Mouse (Mus musculus) midbrain, embryonic 11.5 days (tissue): ENCODE data around the gene Gm10912. TPM values are rescaled to one million over a fixed set of nuclear protein-coding genes. Genes with fewer than 3 reads are reported as not detected.
"Not testable (repeated sequence)": the region's sequence is repeated elsewhere in the genome, so short reads cannot be mapped to it uniquely, and the experiment has no call there.

Source experiments
- ATAC-seq: fragments of 200-750 bp; cut with Nextera tagmentation; 2 replicates; pipeline ENCODE4 v1.8.0; 2017; ENCODE audit warnings: moderate TSS enrichment, moderate library complexity; ENCODE audit not compliant: low FRiP score
- DNase-seq: peaks from one replicate; pipeline ENCODE4 v3.0.0; 2015; ENCODE audit warnings: low spot score; ENCODE audit errors: missing footprints
- H3K27ac ChIP-seq: fragments of 300-500 bp; sonication (generic); 2 replicates; pipeline ENCODE4 v1.5.1; 2014; ENCODE audit warnings: low read depth, low read length
- H3K27me3 ChIP-seq: fragments of 300-500 bp; sonication (generic); 2 replicates; pipeline ENCODE4 v1.6.1; 2014; ENCODE audit warnings: mild to moderate bottlenecking, low read length, moderate library complexity, mixed read lengths; ENCODE audit not compliant: control insufficient read depth, insufficient read depth
- H3K36me3 ChIP-seq: fragments of 300-500 bp; sonication (generic); 2 replicates; pipeline ENCODE4 v1.6.1; 2014; ENCODE audit warnings: mild to moderate bottlenecking, low read length, moderate library complexity, mixed read lengths; ENCODE audit not compliant: control insufficient read depth, insufficient read depth
- H3K4me1 ChIP-seq: fragments of 300-500 bp; sonication (generic); 2 replicates; pipeline ENCODE4 v1.6.1; 2014; ENCODE audit warnings: low read length; ENCODE audit not compliant: control insufficient read depth, insufficient read depth
- H3K4me2 ChIP-seq: fragments of 300-500 bp; sonication (generic); 2 replicates; pipeline ENCODE4 v1.6.1; 2014; ENCODE audit warnings: mild to moderate bottlenecking, moderate library complexity
- H3K4me3 ChIP-seq: fragments of 300-500 bp; sonication (generic); 2 replicates; pipeline ENCODE4 v1.5.1; 2014; ENCODE audit warnings: low read depth, low read length
- H3K9ac ChIP-seq: fragments of 300-500 bp; sonication (generic); 2 replicates; pipeline ENCODE4 v1.6.1; 2014; ENCODE audit warnings: low read length
- H3K9me3 ChIP-seq: fragments of 300-500 bp; sonication (generic); 2 replicates; pipeline ENCODE4 v1.6.1; 2016; ENCODE audit warnings: low read length; ENCODE audit not compliant: control insufficient read depth
- WGBS: fragments of 180-500 bp; shearing (Covaris S2); extraction: QIAGEN DNeasy Blood & Tissue Kit; methylation state at CpG from one replicate; pipeline ENCODE4 v1.1.7; 2014; 5-methylcytosine and 5-hydroxymethylcytosine counted together
- polyA plus RNA-seq: library from polyadenylated mRNA; unstranded; fragments of >200 nt; fragmentation: Nextera tagmentation; extraction: Ambion mirVana; gene quantifications from 2 replicates; pipeline ENCODE4 v1.2.1, GENCODE M21; 2014

Gene Gm10912
- polyA plus RNA-seq, result not detected in 2 replicates

GRCm38 (mm10) chr2:104065526-104065925 lies at the start of gene Gm10912:
Gm10912 (plus strand) TSS chr2:104065826.
- not testable (repeated sequence) for H3K4me3 ChIP-seq
- 91% methylated on average over 5 of the region's 6 CpGs for WGBS
- DNase-seq, result peak; percentile 44

GRCm38 (mm10) chr2:104023096-104023495 lies 42.5 kb upstream of the Gm10912 start:
- no peak overlapping the region for H3K4me3 ChIP-seq
- no peaks in the 10 kb centered on the region for H3K36me3 ChIP-seq
- no peak overlapping the region for H3K9ac ChIP-seq
- H3K4me2 ChIP-seq, result no peak overlapping the region
- no peak overlapping the region for H3K27ac ChIP-seq
- DNase-seq (peak; percentile 4), ATAC-seq (no peak)
- H3K9me3 ChIP-seq, result no peaks in the 10 kb centered on the region
- H3K4me1 ChIP-seq, result no peaks in the 10 kb centered on the region
- WGBS, result 81% methylated on average over 7 of the region's 7 CpGs
- no peaks in the 10 kb centered on the region for H3K27me3 ChIP-seq

More at GRCm38 (mm10) chr2:104065526-104065925, at the start of gene Gm10912:
- not testable (repeated sequence) for H3K4me2 ChIP-seq, ATAC-seq, H3K9ac ChIP-seq, H3K36me3 ChIP-seq, H3K27ac ChIP-seq, H3K9me3 ChIP-seq, H3K4me1 ChIP-seq, H3K27me3 ChIP-seq

- Histone ChIP-seq H3K27me3 (no peaks in the 10 kb centered on the region), H3K4me2 (no peak overlapping the region), H3K4me1 (peaks cover 11% of the 10 kb centered on the region), H3K4me3 (no peak overlapping the region), H3K27ac (no peak overlapping the region), H3K36me3 (no peaks in the 10 kb centered on the region), H3K9me3 (no peaks in the 10 kb centered on the region), H3K9ac (no peak overlapping the region)
- 90% methylated on average over 4 of the region's 4 CpGs for WGBS
- ATAC-seq, result no peak
- peak; percentile 54 for DNase-seq
These were observed 41.0 kb upstream of the Gm10912 start for GRCm38 (mm10) chr2:104024656-104025055.

GRCm38 (mm10) chr2:104027458-104028138 lies 38.0 kb upstream of the Gm10912 start, which contains the start of gene Fbxo3:
Fbxo3 (plus strand) TSS chr2:104027721.
- Histone ChIP-seq H3K4me2 (peak within 1 kb of the TSS; percentile 58), H3K4me3 (peak within 1 kb of the TSS; percentile 94), H3K4me1 (peaks cover 11% of the 10 kb centered on the region), H3K36me3 (no peaks in the 10 kb centered on the region), H3K27ac (peak within 1 kb of the TSS; percentile 20; the same call in 1 of the 2 replicates), H3K9me3 (no peaks in the 10 kb centered on the region), H3K27me3 (no peaks in the 10 kb centered on the region), H3K9ac (peak within 1 kb of the TSS; percentile 97)
- DNase-seq (peak; percentile 97), ATAC-seq (peak; percentile 99)
- WGBS, result 1% methylated on average over 44 of the region's 44 CpGs

- Histone ChIP-seq H3K27me3 (no peaks in the 10 kb centered on the region), H3K4me3 (peak within 1 kb of the TSS; percentile 94), H3K27ac (peak within 1 kb of the TSS; percentile 20; the same call in 1 of the 2 replicates), H3K9ac (peak within 1 kb of the TSS; percentile 97), H3K4me1 (peaks cover 11% of the 10 kb centered on the region), H3K36me3 (no peaks in the 10 kb centered on the region), H3K9me3 (no peaks in the 10 kb centered on the region), H3K4me2 (peak within 1 kb of the TSS; percentile 58)
- WGBS, result 2% methylated on average over 32 of the region's 32 CpGs
- ATAC-seq, result no peak; the same call in 1 of the 2 replicates
- DNase-seq, result peak; percentile 87
These were observed 37.4 kb upstream of the Gm10912 start, which contains the start of gene 4931422A03Rik for GRCm38 (mm10) chr2:104028139-104028723. 4931422A03Rik (minus strand) TSS chr2:104028361.

GRCm38 (mm10) chr2:104029074-104029473 lies 36.6 kb upstream of the Gm10912 start:
- no peak for ATAC-seq
- H3K27ac ChIP-seq, result no peak overlapping the region
- DNase-seq, result peak; percentile 62
- 86% methylated on average over 2 of the region's 2 CpGs for WGBS
- H3K4me2 ChIP-seq, result peak overlapping the region; percentile 58
- peaks cover 11% of the 10 kb centered on the region for H3K4me1 ChIP-seq
- peak overlapping the region; percentile 94; the same call in 1 of the 2 replicates for H3K4me3 ChIP-seq
- H3K36me3 ChIP-seq, result no peaks in the 10 kb centered on the region
- no peak overlapping the region for H3K9ac ChIP-seq
- H3K9me3 ChIP-seq, result no peaks in the 10 kb centered on the region
- no peaks in the 10 kb centered on the region for H3K27me3 ChIP-seq

GRCm38 (mm10) chr2:104030381-104030780 lies 35.2 kb upstream of the Gm10912 start:
- H3K9ac ChIP-seq, result no peak overlapping the region
- no peak overlapping the region for H3K27ac ChIP-seq
- H3K4me1 ChIP-seq, result peaks cover 11% of the 10 kb centered on the region
- WGBS, result 90% methylated on average over 3 of the region's 3 CpGs
- DNase-seq, result peak; percentile 41
- no peaks in the 10 kb centered on the region for H3K9me3 ChIP-seq
- H3K27me3 ChIP-seq, result no peaks in the 10 kb centered on the region
- no peak overlapping the region for H3K4me2 ChIP-seq
- H3K4me3 ChIP-seq, result no peak overlapping the region
- H3K36me3 ChIP-seq, result no peaks in the 10 kb centered on the region
- no peak for ATAC-seq

- Histone ChIP-seq H3K4me2 (no peak overlapping the region), H3K9ac (no peak overlapping the region), H3K27ac (no peak overlapping the region), H3K9me3 (no peaks in the 10 kb centered on the region), H3K27me3 (no peaks in the 10 kb centered on the region), H3K4me1 (peaks cover 11% of the 10 kb centered on the region), H3K4me3 (no peak overlapping the region), H3K36me3 (no peaks in the 10 kb centered on the region)
- WGBS, result 86% methylated on average over 3 of the region's 3 CpGs
- DNase-seq, result peak; percentile 39
- ATAC-seq, result no peak
These were observed 33.6 kb upstream of the Gm10912 start for GRCm38 (mm10) chr2:104032056-104032455.

GRCm38 (mm10) chr2:104034832-104035472 lies 30.7 kb upstream of the Gm10912 start:
- ATAC-seq, result no peak

More at GRCm38 (mm10) chr2:104034832-104035472, 30.7 kb upstream of the Gm10912 start:
- no peaks in the 10 kb centered on the region for H3K27me3 ChIP-seq
- H3K36me3 ChIP-seq, result no peaks in the 10 kb centered on the region
- peak; percentile 98 for DNase-seq
- no peak overlapping the region for H3K4me3 ChIP-seq
- no peak overlapping the region for H3K27ac ChIP-seq
- H3K4me1 ChIP-seq, result no peaks in the 10 kb centered on the region
- H3K9ac ChIP-seq, result no peak overlapping the region
- WGBS, result 31% methylated on average over 3 of the region's 3 CpGs
- H3K4me2 ChIP-seq, result no peak overlapping the region
- H3K9me3 ChIP-seq, result no peaks in the 10 kb centered on the region
